Mouse (Mus musculus): ENCODE measurements around the gene Peg3.

DNA sequence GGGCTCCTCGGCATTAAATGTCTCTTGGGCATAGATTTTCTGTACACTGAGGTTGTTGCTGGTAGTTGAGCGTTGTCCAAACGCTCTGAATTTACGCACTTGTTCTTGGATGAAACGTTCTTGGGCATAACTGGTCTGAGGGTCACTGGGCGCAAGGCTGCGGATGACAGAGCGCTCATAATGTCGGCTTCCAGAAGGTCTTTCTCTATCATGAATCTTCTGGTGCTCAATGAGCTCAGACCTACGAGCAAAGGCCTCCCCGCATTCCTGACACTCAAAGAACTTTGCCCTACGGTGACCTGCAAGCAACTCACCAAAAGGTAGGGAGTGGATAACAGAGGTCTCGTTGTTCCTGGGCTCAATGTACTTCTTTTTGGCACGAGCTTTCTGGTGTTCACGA is 20.8 kb downstream of the Peg3 start:
- TF ChIP-seq CTCF (IDR thresholded peaks at IDR 0.05; ENCODE audit: borderline replicate concordance, insufficient read depth, low read length) (no peak), POLR2A (IDR thresholded peaks at IDR 0.05; ENCODE audit: low read depth, low read length) (no peak)
